Mouse (Mus musculus) G1E (cell line): ENCODE measurements at regions not wholly inside any gene's neighbourhood (a gene's known extent, or its start where the extent isn't known, plus 50 kb on each side); places are given as distances from the start of the nearest gene placed in this dataset.

Experiments used
- CTCF ChIP-seq: IDR thresholded peaks from 2 replicates; pipeline ENCODE4 v1.5.1; 2012; ENCODE audit warnings: low read depth, low read length, inconsistent platforms, mixed read lengths
- POLR2AphosphoS5 ChIP-seq: IDR thresholded peaks from 2 replicates; pipeline ENCODE4 v1.6.1; 2012; ENCODE audit warnings: low read depth, low read length, inconsistent platforms; ENCODE audit not compliant: insufficient replicate concordance

GRCm38 (mm10) chr2:105612706-105613105 lies 56.0 kb upstream of the Pax6 start:
- TF ChIP-seq CTCF (no peak), POLR2AphosphoS5 (no peak)
